Mouse (Mus musculus): ENCODE measurements around the gene Nostrin.

DNA sequence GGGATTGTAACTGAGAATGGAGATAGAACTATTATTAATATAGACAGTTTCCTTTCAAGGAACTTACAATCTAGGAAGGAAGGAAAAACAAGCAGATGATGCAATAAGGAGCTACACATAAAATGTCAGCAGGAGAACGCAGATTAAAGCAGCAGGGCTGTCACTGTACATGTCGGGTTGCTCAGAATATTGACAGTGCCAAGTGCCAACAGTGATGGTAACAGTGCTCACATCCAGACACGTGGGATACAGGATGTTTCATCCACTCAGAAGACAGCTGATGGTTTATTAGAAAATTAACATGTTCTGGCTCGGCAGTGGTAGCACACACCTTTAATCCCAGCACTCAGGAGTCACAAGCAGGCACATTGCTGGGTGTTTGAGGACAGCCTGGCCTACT lies 18.8 kb upstream of the Nostrin start:
- TF ChIP-seq CTCF (IDR thresholded peaks at IDR 0.05; ENCODE audit: borderline replicate concordance, insufficient read depth, low read length), result no peak
- TF ChIP-seq POLR2A (IDR thresholded peaks at IDR 0.05; ENCODE audit: low read depth, low read length), result no peak
